Mouse (Mus musculus) liver (tissue): ENCODE measurements around the gene Hspa8.

Source experiments
- DNase-seq: peaks from one replicate; pipeline ENCODE4 v3.0.0-alpha.2; 2020; ENCODE audit warnings: mixed read lengths

Hspa8 gene

DNA sequence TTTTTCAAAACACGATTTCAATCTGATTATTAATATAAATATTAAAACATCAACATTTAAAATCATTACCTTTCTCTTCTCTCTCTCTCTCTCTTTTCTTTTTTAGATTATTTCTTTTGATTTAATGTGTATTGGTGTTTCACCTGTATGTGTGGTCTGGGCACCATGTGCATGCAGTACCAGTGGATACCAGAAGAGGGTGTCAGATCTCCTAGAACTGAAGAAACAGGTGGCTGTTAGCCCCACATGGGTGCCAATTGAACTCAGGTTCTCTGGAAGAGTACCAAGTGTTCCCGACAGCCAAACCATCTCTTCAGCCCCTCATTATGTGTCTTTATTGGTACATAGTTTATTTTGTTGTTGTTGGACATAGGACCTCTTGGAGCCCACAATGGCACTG is 11.1 kb downstream of the Hspa8 start:
- peak; percentile 20 for DNase-seq

DNA sequence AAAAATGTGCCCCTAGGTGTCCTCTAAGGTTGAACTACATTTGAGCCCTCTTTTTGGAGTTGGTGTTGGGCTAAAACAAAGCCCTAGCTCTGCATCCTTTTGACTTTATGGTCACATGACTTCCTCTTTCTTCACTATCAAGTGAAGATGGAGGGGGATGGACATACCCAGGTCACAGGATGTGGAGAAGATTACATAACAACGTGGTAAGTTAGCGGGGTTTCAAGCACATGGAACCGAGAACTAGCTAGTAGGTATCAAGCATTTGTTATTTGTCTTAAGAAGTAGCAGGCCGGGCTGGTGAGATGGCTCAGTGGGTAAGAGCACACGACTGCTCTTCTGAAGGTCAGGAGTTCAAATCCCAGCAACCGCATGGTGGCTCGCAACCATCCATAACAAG is 13.3 kb downstream of the Hspa8 start:
- no peak for DNase-seq

- DNase-seq: no peak
Measured at GRCm38 (mm10) chr9:40817325-40818028, 16.7 kb downstream of the Hspa8 start.

DNA sequence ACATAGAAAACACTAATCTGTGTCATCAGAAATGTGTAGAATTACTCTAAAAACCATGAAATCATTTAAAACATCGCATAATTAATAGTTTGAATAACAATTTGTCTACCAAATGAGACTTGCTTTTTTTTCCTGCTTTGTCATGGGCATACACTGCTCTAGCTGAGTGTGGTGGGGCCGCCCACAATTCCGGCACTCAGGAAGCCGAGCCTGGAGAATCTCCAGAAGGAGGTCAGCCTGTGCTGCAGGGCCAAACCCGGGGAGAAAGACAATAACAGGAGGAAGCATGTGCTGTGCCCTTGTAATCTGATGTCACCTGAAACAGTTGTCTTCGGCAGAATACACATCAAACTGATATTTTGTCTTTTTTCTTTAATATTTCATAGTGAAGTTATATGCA is 24.8 kb downstream of the Hspa8 start:
- DNase-seq: peak; percentile 10

GRCm38 (mm10) chr9:40827366-40827765 is 26.6 kb downstream of the Hspa8 start:
- no peak for DNase-seq

GRCm38 (mm10) chr9:40834569-40834968 is 33.8 kb downstream of the Hspa8 start:
- peak; percentile 78 for DNase-seq

- DNase-seq: no peak
Measured at GRCm38 (mm10) chr9:40836681-40837080, 35.9 kb downstream of the Hspa8 start.

DNA sequence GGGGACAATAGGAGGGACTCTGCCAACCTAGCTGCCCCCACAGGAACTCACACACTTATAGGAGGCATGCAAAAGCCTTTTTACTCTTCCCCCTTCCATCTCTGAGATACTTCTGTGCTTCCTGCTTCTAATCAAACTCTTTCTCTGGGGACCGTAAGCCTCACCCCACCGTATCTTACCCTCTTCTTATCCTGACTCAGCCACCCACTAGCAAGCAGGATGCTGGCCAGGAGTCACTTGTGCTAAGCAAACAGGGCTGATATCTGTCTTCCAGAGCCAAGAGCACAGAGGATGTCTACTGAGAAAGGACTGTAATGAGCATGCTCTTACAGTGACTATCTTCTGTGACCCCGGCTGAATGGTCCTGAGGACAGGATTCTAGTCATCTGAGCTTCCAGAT is 38.9 kb downstream of the Hspa8 start:
- no peak for DNase-seq

- DNase-seq: no peak
Measured at GRCm38 (mm10) chr9:40851515-40851914, 50.7 kb downstream of the Hspa8 start.

DNA sequence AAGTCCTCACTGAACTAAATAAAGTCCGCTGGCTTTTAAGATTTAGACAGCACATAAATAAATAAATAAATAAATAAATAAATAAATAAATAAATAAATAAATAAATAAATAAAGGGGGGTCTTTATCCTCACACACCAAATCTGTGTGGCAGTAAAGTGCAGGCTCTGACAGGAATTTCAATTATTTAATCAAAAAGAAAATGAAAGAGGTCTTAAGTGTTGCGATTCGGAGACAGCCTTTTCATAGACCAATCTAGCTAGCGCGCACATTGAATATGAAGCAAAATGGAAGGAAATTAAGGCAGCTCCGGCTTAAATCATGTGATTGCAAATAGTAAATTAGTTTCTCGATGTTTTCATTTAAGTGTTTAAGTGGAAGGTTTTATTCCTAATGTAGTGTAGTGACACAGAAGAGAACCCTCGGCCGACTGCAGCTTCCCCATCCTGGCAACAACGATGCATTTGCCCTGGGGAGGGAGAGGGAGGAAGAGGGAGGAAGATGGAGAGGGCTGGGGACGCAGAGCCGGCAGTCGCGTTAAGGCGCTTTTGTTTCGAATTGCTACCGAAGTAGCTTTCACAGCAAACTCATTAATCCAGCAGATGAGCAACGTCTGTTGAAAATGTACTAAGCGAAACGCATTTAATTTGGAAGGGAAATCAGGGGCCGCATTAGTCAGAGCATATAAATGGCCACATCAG is 57.8 kb downstream of the Hspa8 start:
- no peak for DNase-seq

- DNase-seq: no peak
Measured at GRCm38 (mm10) chr9:40859196-40859595, 58.4 kb downstream of the Hspa8 start.
